Mouse (Mus musculus) lung, postnatal 0 days (tissue): ENCODE results near the gene Akap9. TPM values are rescaled to one million over a fixed set of nuclear protein-coding genes. Genes with fewer than 3 reads are reported as not detected.
A peak's percentile ranks its signal among the peaks of the same experiment; 100 is the strongest.

Experiments
- ATAC-seq: fragments of 200-750 bp; cut with Nextera tagmentation; 2 replicates; pipeline ENCODE4 v1.8.0; 2017; ENCODE audit warnings: moderate library complexity
- DNase-seq: peaks from one replicate; pipeline ENCODE4 v3.0.0-alpha.2; 2016; ENCODE audit warnings: low spot score
- H3K27ac ChIP-seq: fragments of 300-500 bp; sonication (generic); 2 replicates; pipeline ENCODE4 v1.5.1; 2014; ENCODE audit warnings: antibody characterized with exemption, mild to moderate bottlenecking, low read length, mixed read lengths
- H3K27me3 ChIP-seq: fragments of 300-500 bp; sonication (generic); replicated peaks from 2 replicates; pipeline ENCODE4 v1.6.1; 2014; ENCODE audit warnings: low read length, mixed read lengths; ENCODE audit not compliant: insufficient read depth
- H3K36me3 ChIP-seq: fragments of 300-500 bp; sonication (generic); 2 replicates; pipeline ENCODE4 v1.6.1; 2014; ENCODE audit warnings: low read length, mixed read lengths; ENCODE audit not compliant: insufficient read depth
- H3K4me1 ChIP-seq: fragments of 300-500 bp; sonication (generic); 2 replicates; pipeline ENCODE4 v1.6.1; 2014; ENCODE audit warnings: antibody characterized with exemption, low read depth, low read length, mixed read lengths; ENCODE audit not compliant: insufficient read depth
- H3K4me2 ChIP-seq: fragments of 300-500 bp; sonication (generic); replicated peaks from 2 replicates; pipeline ENCODE4 v1.6.1; 2014; ENCODE audit warnings: low read depth, mild to moderate bottlenecking, low read length, moderate library complexity, mixed read lengths
- H3K4me3 ChIP-seq: fragments of 300-500 bp; sonication (generic); 2 replicates; pipeline ENCODE4 v1.5.1; 2014; ENCODE audit warnings: low read depth, low read length
- H3K9ac ChIP-seq: fragments of 300-500 bp; sonication (generic); replicated peaks from 2 replicates; pipeline ENCODE4 v1.6.1; 2014; ENCODE audit warnings: low read depth, mild to moderate bottlenecking
- H3K9me3 ChIP-seq: fragments of 300-500 bp; sonication (generic); 2 replicates; pipeline ENCODE4 v1.6.1; 2016; ENCODE audit warnings: low read length, mixed read lengths
- CTCF ChIP-seq: IDR thresholded peaks from 2 replicates; pipeline ENCODE4 v1.5.1; 2016; ENCODE audit warnings: antibody characterized with exemption, mild to moderate bottlenecking
- EP300 ChIP-seq: IDR thresholded peaks from 2 replicates; pipeline ENCODE4 v1.6.1; 2016; ENCODE audit warnings: antibody characterized with exemption, mild to moderate bottlenecking, control low read depth
- WGBS: fragments of 180-500 bp; shearing (Covaris S2); extraction: QIAGEN DNeasy Blood & Tissue Kit; methylation state at CpG from one replicate; pipeline ENCODE4 v1.1.7; 2014; 5-methylcytosine and 5-hydroxymethylcytosine counted together
- polyA plus RNA-seq: library from polyadenylated mRNA; unstranded; fragments of >200 nt; fragmentation: Nextera tagmentation; extraction: Ambion mirVana; gene quantifications from 2 replicates; pipeline ENCODE4 v1.2.1, GENCODE M21; 2015

Akap9 gene
- polyA plus RNA-seq, 1 experiment from 2014 or later = 144 TPM

GRCm38 (mm10) chr5:4039351-4039750, 111.5 kb downstream of the Akap9 start:
- no peak overlapping the region for H3K4me3 ChIP-seq
- H3K9me3 ChIP-seq = no peaks in the 10 kb centered on the region
- 91% methylated on average over 8 of the region's 8 CpGs for WGBS
- peaks cover 26% of the 10 kb centered on the region for H3K36me3 ChIP-seq
- H3K4me2 ChIP-seq = no peak overlapping the region
- ATAC-seq (no peak), DNase-seq (no peak)
- H3K4me1 ChIP-seq = no peaks in the 10 kb centered on the region
- TF ChIP-seq CTCF (no peak), EP300 (no peak)
- no peaks in the 10 kb centered on the region for H3K27me3 ChIP-seq
- H3K27ac ChIP-seq = no peak overlapping the region
- no peak overlapping the region for H3K9ac ChIP-seq

- DNase-seq = no peak
- Histone ChIP-seq H3K4me3 (no peak overlapping the region), H3K4me2 (no peak overlapping the region), H3K9ac (no peak overlapping the region), H3K4me1 (no peaks in the 10 kb centered on the region), H3K9me3 (no peaks in the 10 kb centered on the region), H3K27ac (no peak overlapping the region), H3K27me3 (no peaks in the 10 kb centered on the region), H3K36me3 (peaks cover 25% of the 10 kb centered on the region)
- 87% methylated on average over 6 of the region's 6 CpGs for WGBS
- ATAC-seq = no peak
- peak; percentile 49 for TF ChIP-seq CTCF
- no peak for TF ChIP-seq EP300
These were observed 112.5 kb downstream of the Akap9 start for GRCm38 (mm10) chr5:4040372-4040771.

- Histone ChIP-seq H3K9me3 (no peaks in the 10 kb centered on the region), H3K4me1 (no peaks in the 10 kb centered on the region), H3K27ac (no peak overlapping the region), H3K36me3 (peaks cover 25% of the 10 kb centered on the region), H3K4me2 (no peak overlapping the region), H3K4me3 (no peak overlapping the region), H3K27me3 (no peaks in the 10 kb centered on the region), H3K9ac (no peak overlapping the region)
- no peak for ATAC-seq
- TF ChIP-seq CTCF (no peak), EP300 (no peak)
- DNase-seq = no peak
- 89% methylated on average over 2 of the region's 2 CpGs for WGBS
These were observed 113.1 kb downstream of the Akap9 start for GRCm38 (mm10) chr5:4040922-4041321.

- H3K4me2 ChIP-seq = no peak overlapping the region
- H3K9me3 ChIP-seq = no peaks in the 10 kb centered on the region
- no peak overlapping the region for H3K27ac ChIP-seq
- peaks cover 29% of the 10 kb centered on the region; the same call in 1 of the 2 replicates for H3K36me3 ChIP-seq
- no peak overlapping the region for H3K4me3 ChIP-seq
- ATAC-seq = peak; percentile 80
- 83% methylated on average over 8 of the region's 8 CpGs for WGBS
- no peak overlapping the region for H3K9ac ChIP-seq
- no peaks in the 10 kb centered on the region for H3K27me3 ChIP-seq
- peak; percentile 12 for DNase-seq
- H3K4me1 ChIP-seq = no peaks in the 10 kb centered on the region
- peak; percentile 71; the same call in 1 of the 2 replicates for TF ChIP-seq EP300
- no peak for TF ChIP-seq CTCF
These were observed 132.5 kb downstream of the Akap9 start for GRCm38 (mm10) chr5:4060313-4060712.

- DNase-seq = no peak
- peak; percentile 4; the same call in 1 of the 2 replicates for ATAC-seq
- Histone ChIP-seq H3K27me3 (no peaks in the 10 kb centered on the region), H3K4me3 (no peak overlapping the region), H3K27ac (no peak overlapping the region), H3K4me2 (no peak overlapping the region), H3K36me3 (peaks cover 31% of the 10 kb centered on the region; the same call in 1 of the 2 replicates), H3K9ac (no peak overlapping the region), H3K4me1 (no peaks in the 10 kb centered on the region), H3K9me3 (no peaks in the 10 kb centered on the region)
- TF ChIP-seq CTCF (no peak), EP300 (no peak)
- 88% methylated on average over 18 of the region's 18 CpGs for WGBS
These were observed 138.7 kb downstream of the Akap9 start for GRCm38 (mm10) chr5:4066476-4067115.

GRCm38 (mm10) chr5:4067203-4067602, 139.3 kb downstream of the Akap9 start:
- 41% methylated on average over 3 of the region's 3 CpGs for WGBS
- H3K27me3 ChIP-seq = no peaks in the 10 kb centered on the region
- H3K4me2 ChIP-seq = no peak overlapping the region
- no peaks in the 10 kb centered on the region for H3K9me3 ChIP-seq
- TF ChIP-seq CTCF (no peak), EP300 (no peak)
- ATAC-seq (peak; percentile 46), DNase-seq (no peak)
- H3K27ac ChIP-seq = no peak overlapping the region
- peaks cover 30% of the 10 kb centered on the region; the same call in 1 of the 2 replicates for H3K36me3 ChIP-seq
- H3K4me3 ChIP-seq = no peak overlapping the region
- H3K4me1 ChIP-seq = no peaks in the 10 kb centered on the region
- H3K9ac ChIP-seq = no peak overlapping the region
